Comparison of ENCODE assay signal across 9 mouse cellular contexts in the genomic region with DNA sequence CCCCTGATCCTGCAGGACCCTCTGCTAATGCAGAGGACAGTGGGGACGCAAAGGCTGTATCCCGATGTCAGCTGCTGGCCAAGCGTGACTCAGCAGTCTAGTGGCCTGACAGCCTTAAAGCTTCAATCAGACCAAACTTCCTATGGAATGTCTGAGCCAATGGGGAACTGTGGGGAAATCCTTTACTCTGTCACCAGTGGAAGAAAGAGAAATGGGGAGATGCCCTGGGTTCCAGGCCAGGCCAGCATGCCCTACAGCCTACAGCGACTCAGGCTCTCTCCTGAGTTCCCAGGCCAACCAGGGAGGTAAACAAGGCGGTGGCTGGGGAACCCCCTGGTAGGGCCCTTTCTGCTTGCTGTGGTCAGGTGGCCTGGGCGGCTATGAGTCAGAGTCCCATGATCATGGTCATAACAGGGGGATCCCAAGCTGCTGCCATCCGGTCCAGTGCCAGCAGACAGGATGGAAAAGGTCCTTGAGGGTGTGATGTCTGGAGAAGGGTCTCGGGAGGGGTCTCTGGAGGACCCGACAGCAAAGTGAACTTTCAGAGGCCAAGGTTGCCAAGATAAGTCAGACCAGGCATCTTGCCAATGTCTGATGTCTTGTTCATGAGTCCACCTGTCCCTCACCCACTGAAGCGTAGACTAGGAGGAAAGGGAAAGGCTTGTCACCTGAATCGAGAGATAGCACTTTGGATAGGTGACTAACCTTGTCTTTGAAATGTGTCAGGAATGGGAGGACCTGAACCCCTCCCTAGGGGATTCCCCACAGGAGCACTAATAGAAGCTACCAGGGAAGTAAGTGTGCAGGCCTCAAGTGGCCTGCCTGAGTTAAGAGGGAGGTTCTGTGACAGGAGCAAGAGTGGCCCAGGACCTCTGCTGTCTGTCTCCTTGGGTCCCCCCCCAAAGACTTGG. TPM values are rescaled to one million over a fixed set of nuclear protein-coding genes. Genes with fewer than 3 reads are reported as not detected.
A peak's percentile ranks its signal among the peaks of the same experiment; 100 is the strongest.
DNase-seq lines count a peak whose midpoint lies in the region; ATAC-seq lines count a peak whose summit lies in the region.
"Had no signal": no experiment of that assay in that cellular context is flagged by ENCODE, and none has a peak within 500 bp of the region (broad histone marks: within the 10 kb centered on the region; RNA-seq: fewer than 3 reads in every experiment).

No protein-coding gene starts in this region.

- H3K9ac ChIP-seq in neural tube, embryonic 15.5 days (replicated peaks) = no peak overlapping the region
- H3K9ac ChIP-seq: midbrain, embryonic 12.5 days had no signal

- no peaks in the 10 kb centered on the region for H3K27me3 ChIP-seq in heart, embryonic 10.5 days (ENCODE audit: insufficient read depth, poor library complexity, severe bottlenecking)
- H3K27me3 ChIP-seq in neural tube, embryonic 15.5 days (replicated peaks) = no peaks in the 10 kb centered on the region

- H3K9me3 ChIP-seq in heart, embryonic 10.5 days = no peaks in the 10 kb centered on the region
- no peaks in the 10 kb centered on the region for H3K9me3 ChIP-seq in neural tube, embryonic 15.5 days (replicated peaks)
- H3K9me3 ChIP-seq: midbrain, embryonic 12.5 days had no signal

- peak overlapping the region; percentile 48 for H3K27ac ChIP-seq in heart, embryonic 10.5 days
- H3K27ac ChIP-seq in neural tube, embryonic 15.5 days (replicated peaks) = no peak overlapping the region
- H3K27ac ChIP-seq: midbrain, embryonic 12.5 days had no signal

- peak; percentile 83 to 88 for DNase-seq in urinary bladder, adult 18-20 months (ENCODE audit: low spot score in 2 of 2)
- no peak for DNase-seq in urinary bladder, postnatal 10 days (ENCODE audit: low spot score)
- DNase-seq in brain, adult 2 months (ENCODE audit: low read depth, low spot score) = peak; percentile 90
- DNase-seq in heart, embryonic 10.5 days (ENCODE audit: low spot score) = peak; percentile 89
- peak; percentile 92 for DNase-seq in kidney, postnatal 14 days
- DNase-seq in natural killer cell, adult 2 months (ENCODE audit: low spot score in 2 of 2) = peak; percentile 92 to 97
- DNase-seq in thymus, postnatal 25 days = no peak

- H3K36me3 ChIP-seq in heart, embryonic 10.5 days = peaks cover 6% of the 10 kb centered on the region
- H3K36me3 ChIP-seq in neural tube, embryonic 15.5 days = no peaks in the 10 kb centered on the region
- H3K36me3 ChIP-seq: midbrain, embryonic 12.5 days had no signal

- ATAC-seq in neural tube, embryonic 15.5 days (ENCODE audit: low FRiP score) = no peak

- H3K4me1 ChIP-seq in heart, embryonic 10.5 days = peaks cover 51% of the 10 kb centered on the region
- peaks cover 43% of the 10 kb centered on the region for H3K4me1 ChIP-seq in neural tube, embryonic 15.5 days

- 50% methylated on average over 11 of the region's 11 CpGs for WGBS in heart, embryonic 10.5 days
- 71% methylated on average over 11 of the region's 11 CpGs for WGBS in neural tube, embryonic 15.5 days

- H3K4me2 ChIP-seq in neural tube, embryonic 15.5 days = no peak overlapping the region
- H3K4me2 ChIP-seq: midbrain, embryonic 12.5 days had no signal

- H3K4me3 ChIP-seq in heart, embryonic 10.5 days = peak overlapping the region; percentile 10
- no peak overlapping the region for H3K4me3 ChIP-seq in neural tube, embryonic 15.5 days (replicated peaks)
- H3K4me3 ChIP-seq: midbrain, embryonic 12.5 days had no signal

RNA-seq across cellular contexts. Expression of gene Mgat4b, which starts 2.4 kb away (rescaled TPM):
- polyA plus RNA-seq in heart, embryonic 10.5 days (2016; fragmentation: Nextera tagmentation; extraction: Ambion mirVana) = 17.3 and 20.1 TPM in 2 replicates
- polyA plus RNA-seq in neural tube, embryonic 15.5 days (2015; fragmentation: Nextera tagmentation; extraction: Ambion mirVana) = 50.2 and 63.8 TPM in 2 replicates

RNA-seq across cellular contexts. Expression of gene Sqstm1, which starts 2.5 kb away (rescaled TPM):
- 193 TPM in 2 replicates for polyA plus RNA-seq in heart, embryonic 10.5 days (2016; fragmentation: Nextera tagmentation; extraction: Ambion mirVana)
- 421 and 450 TPM in 2 replicates for polyA plus RNA-seq in neural tube, embryonic 15.5 days (2015; fragmentation: Nextera tagmentation; extraction: Ambion mirVana)

RNA-seq across cellular contexts. Expression of gene Ltc4s, which starts 25.3 kb away (rescaled TPM):
- 0.42 and 0.60 TPM in 2 replicates for polyA plus RNA-seq in heart, embryonic 10.5 days (2016; fragmentation: Nextera tagmentation; extraction: Ambion mirVana)
- polyA plus RNA-seq in neural tube, embryonic 15.5 days (2015; fragmentation: Nextera tagmentation; extraction: Ambion mirVana) = 2.9 and 3.7 TPM in 2 replicates

RNA-seq across cellular contexts. Expression of gene Mrnip, which starts 38.9 kb away (rescaled TPM):
- polyA plus RNA-seq in heart, embryonic 10.5 days (2016; fragmentation: Nextera tagmentation; extraction: Ambion mirVana) = 15.6 and 21.7 TPM in 2 replicates
- polyA plus RNA-seq in neural tube, embryonic 15.5 days (2015; fragmentation: Nextera tagmentation; extraction: Ambion mirVana) = 34.2 and 36.7 TPM in 2 replicates

Comparison
In these comparisons a context has a peak if more than half of its experiments do, and no peak if none do; other contexts are left out.
1. DNase-seq: peak in urinary bladder, adult 18-20 months (2 of 2), brain, adult 2 months (single experiment), heart, embryonic 10.5 days (single experiment), kidney, postnatal 14 days (single experiment) and natural killer cell, adult 2 months (2 of 2); none in urinary bladder, postnatal 10 days (single experiment) and thymus, postnatal 25 days (single experiment).